Mouse (Mus musculus): Measurements from ENCODE around the gene Trmt10b.

DNA sequence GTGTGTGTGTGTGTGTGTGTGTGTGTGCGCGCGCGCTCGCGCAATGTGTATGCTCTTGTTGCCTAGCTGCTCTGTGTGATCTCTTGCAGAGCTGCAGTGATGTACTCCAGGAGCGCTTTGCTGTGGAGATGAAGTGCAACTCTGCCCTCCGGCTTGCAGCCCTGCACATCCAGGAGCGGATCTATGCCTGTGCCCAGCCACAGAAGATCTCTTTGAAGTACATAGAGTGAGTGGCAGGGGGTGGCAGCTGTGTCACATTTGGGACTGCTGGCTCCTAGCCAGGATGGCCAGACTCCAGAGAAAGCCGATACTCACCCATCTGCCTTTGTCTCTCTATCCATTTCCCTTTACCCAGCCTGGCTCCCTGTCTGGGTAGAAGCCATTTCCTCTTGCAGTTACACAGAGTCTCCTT lies 25.9 kb upstream of the Trmt10b start:
- TF ChIP-seq GATA1 (IDR thresholded peaks at IDR 0.05; ENCODE audit: borderline replicate concordance, low read length) (no peak), CTCF (IDR thresholded peaks at IDR 0.05; ENCODE audit: low read depth, low read length) (no peak), POLR2AphosphoS5 (IDR thresholded peaks at IDR 0.05; ENCODE audit: insufficient replicate concordance, low read depth, low read length) (no peak), TAL1 (conservative IDR thresholded peaks at IDR 0.05; ENCODE audit: low read depth, low read length) (no peak)

Data from G1E (cell line).